Mouse (Mus musculus) urinary bladder, postnatal 0 days (tissue): ENCODE results near the gene Dynlrb1. TPM values are rescaled to one million over a fixed set of nuclear protein-coding genes. Genes with fewer than 3 reads are reported as not detected.

Experiments
- polyA plus RNA-seq: library from polyadenylated mRNA; unstranded; fragments of >200 nt; fragmentation: Nextera tagmentation; extraction: Ambion mirVana; gene quantifications from 2 replicates; pipeline ENCODE4 v1.2.1, GENCODE M21; 2015

Dynlrb1 gene
- polyA plus RNA-seq: 435 and 443 TPM in 2 replicates

GRCm38 (mm10) chr2:155236362-155236992, at the start of gene Dynlrb1:
Gene Dynlrb1, plus strand, starts transcription at chr2:155236533.

DNA sequence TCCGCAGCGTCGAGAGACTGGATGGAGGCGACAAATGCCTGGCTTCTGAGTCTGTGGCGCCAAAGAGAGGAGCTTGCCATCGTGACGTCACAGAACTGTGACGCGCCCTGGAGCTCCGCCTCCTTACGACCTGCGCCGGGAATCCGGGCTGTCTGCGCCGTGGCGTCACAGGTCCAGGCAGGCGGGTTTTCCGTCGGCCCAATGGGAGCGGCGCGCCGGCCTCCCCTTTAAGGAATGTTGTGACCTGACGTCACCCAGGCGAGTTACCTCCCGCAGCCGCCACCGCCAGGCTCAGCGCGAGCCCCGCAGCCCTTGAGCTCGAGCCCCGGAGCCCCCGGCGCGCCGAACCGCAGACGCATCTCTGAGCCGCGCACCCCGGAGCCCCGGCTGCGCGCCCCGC, 39.9 kb downstream of the Dynlrb1 start, which contains the start of gene Map1lc3a:
Gene Map1lc3a (plus strand): TSS at position 103 of the 400 bp plus-strand sequence.

Other genes starting within 250 kb of the Dynlrb1 start
- 0.61 and 0.70 TPM in 2 replicates for gene Gm14226, start 218.3 kb upstream of the Dynlrb1 start, polyA plus RNA-seq
- gene Ahcy, start 162.0 kb upstream of the Dynlrb1 start, polyA plus RNA-seq: 43.9 and 51.6 TPM in 2 replicates
- gene Itch, start 103.0 kb upstream of the Dynlrb1 start, polyA plus RNA-seq: 28.3 and 29.1 TPM in 2 replicates
- gene Map1lc3a, start 39.8 kb downstream of the Dynlrb1 start, polyA plus RNA-seq: 243 and 273 TPM in 2 replicates
- gene Pigu, start 120.9 kb downstream of the Dynlrb1 start, polyA plus RNA-seq: 25.1 and 26.4 TPM in 2 replicates
- gene Trp53inp2, start 144.5 kb downstream of the Dynlrb1 start, polyA plus RNA-seq: 27.1 and 35.5 TPM in 2 replicates
- 12.9 and 13.5 TPM in 2 replicates for gene Ncoa6, start 237.4 kb downstream of the Dynlrb1 start, polyA plus RNA-seq